Mouse (Mus musculus) megakaryocyte, embryonic 14.5 days (primary cell): ENCODE measurements around the gene Slco2b1. TPM values are rescaled to one million over a fixed set of nuclear protein-coding genes. Genes with fewer than 3 reads are reported as not detected.

ENCODE experiments used
- H3K27me3 ChIP-seq: replicated peaks from 2 replicates; pipeline ENCODE3; 2012; ENCODE audit warnings: inconsistent platforms
- H3K36me3 ChIP-seq: replicated peaks from 2 replicates; pipeline ENCODE3; 2012; ENCODE audit warnings: low read length, inconsistent platforms, mixed read lengths
- H3K4me1 ChIP-seq: 2 replicates; pipeline ENCODE4 v1.6.1; 2012; ENCODE audit warnings: inconsistent platforms
- H3K4me3 ChIP-seq: replicated peaks from 2 replicates; pipeline ENCODE3; 2012; ENCODE audit warnings: moderate library complexity, mild to moderate bottlenecking, inconsistent platforms
- H3K9me3 ChIP-seq: 2 replicates; pipeline ENCODE4 v1.6.1; 2012; ENCODE audit warnings: inconsistent platforms
- FLI1 ChIP-seq: IDR thresholded peaks from 2 replicates; pipeline ENCODE4 v1.6.1; 2012; ENCODE audit warnings: low read length, inconsistent platforms, mixed read lengths
- GATA1 ChIP-seq: IDR thresholded peaks from 3 replicates; pipeline ENCODE4 v1.6.1; 2012; ENCODE audit warnings: mixed read lengths, low read length, inconsistent platforms, borderline replicate concordance
- polyA plus RNA-seq: library from polyadenylated mRNA; stranded (reverse); fragments of >175 nt; gene quantifications from 2 replicates; pipeline ENCODE4 v1.2.3, GENCODE M21; 2012; ENCODE audit warnings: low replicate concordance; ENCODE audit not compliant: insufficient read depth

Slco2b1 gene
- polyA plus RNA-seq, 1 experiment: 4.3 TPM

DNA sequence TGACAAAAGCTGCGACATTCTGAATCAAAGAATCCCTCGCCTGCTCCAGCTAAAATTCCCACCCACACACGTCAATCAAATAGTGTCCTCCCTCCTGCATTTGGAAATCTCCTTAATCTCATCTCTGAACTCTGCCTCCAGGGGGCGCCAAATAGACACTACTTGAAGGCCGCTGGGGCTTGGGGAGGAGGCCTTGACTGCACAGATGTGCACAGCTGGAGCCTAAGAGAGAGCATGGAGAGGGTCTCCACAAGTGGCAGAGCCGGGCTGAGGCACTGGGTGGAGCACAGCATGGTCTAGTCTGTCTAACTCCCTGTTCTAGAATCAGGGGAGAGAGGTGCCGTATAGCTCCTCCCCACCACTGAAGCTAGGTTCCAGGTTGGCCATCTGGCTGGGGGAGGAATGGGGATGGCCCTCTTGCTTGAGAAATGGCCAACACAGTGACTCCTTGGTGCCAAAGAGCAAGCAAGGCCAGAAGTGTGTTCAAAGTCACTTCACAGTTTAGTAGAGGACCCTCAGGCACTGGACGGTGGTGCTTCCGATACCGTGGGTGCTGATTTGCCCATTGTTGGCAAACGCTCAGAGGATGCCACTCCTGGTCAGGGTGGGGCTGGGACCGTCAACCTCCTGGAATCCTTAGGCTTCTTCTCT is 51.6 kb downstream of the Slco2b1 start:
- TF ChIP-seq FLI1 (no peak), GATA1 (no peak)
- Histone ChIP-seq H3K4me3 (no peak overlapping the region), H3K27me3 (peaks cover 60% of the 10 kb centered on the region), H3K36me3 (no peaks in the 10 kb centered on the region), H3K4me1 (no peaks in the 10 kb centered on the region), H3K9me3 (no peaks in the 10 kb centered on the region)

DNA sequence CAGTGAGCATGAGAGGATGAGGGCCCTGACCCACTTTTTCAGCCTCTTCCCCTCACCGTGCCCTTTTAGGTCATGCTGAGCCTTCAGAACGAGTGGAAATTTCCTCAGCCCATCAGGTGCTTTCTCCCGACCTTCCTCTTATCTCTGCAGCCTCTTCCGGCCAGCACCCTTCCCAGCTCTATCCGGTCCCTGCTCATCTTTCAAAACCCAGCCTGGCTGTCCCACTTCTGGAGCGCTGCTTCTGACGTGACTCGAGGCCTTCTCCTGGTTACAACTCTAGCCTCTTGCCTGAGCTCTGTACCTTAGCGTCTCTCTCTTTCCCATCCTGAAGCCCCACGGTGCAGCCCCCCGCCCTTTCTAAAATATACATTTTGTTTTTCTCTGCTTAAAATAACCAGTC is 56.9 kb downstream of the Slco2b1 start:
- H3K4me1 ChIP-seq: no peaks in the 10 kb centered on the region
- no peaks in the 10 kb centered on the region for H3K36me3 ChIP-seq
- TF ChIP-seq FLI1: no peak
- no peak for TF ChIP-seq GATA1
- H3K4me3 ChIP-seq: no peak overlapping the region
- peaks cover 16% of the 10 kb centered on the region for H3K9me3 ChIP-seq
- peaks cover 45% of the 10 kb centered on the region for H3K27me3 ChIP-seq

GRCm38 (mm10) chr7:99649585-99649984 is 61.6 kb downstream of the Slco2b1 start:
- Histone ChIP-seq H3K9me3 (peaks cover 16% of the 10 kb centered on the region), H3K4me1 (no peaks in the 10 kb centered on the region), H3K36me3 (no peaks in the 10 kb centered on the region), H3K4me3 (no peak overlapping the region), H3K27me3 (peaks cover 32% of the 10 kb centered on the region)
- no peak for TF ChIP-seq FLI1
- no peak for TF ChIP-seq GATA1

DNA sequence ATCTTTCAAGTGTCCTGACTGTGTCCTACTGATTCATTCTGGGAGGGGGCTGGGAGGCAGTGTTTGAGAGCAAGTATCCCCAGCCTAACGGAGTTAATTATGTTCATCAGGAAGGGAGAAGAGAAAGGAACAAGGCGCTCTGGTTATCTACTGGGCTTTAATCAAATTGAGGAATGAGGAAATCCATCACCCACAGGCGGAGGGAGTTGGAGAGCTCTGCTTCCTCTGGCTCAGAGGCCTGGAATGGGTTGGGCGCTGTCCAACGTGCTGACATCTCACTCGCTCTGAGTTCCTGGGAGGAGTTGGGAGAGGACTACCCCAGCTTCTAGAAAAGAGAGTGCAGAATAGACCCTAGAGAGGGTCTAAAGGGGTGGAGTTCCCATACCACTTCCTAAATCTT is 62.5 kb downstream of the Slco2b1 start:
- no peaks in the 10 kb centered on the region for H3K36me3 ChIP-seq
- no peaks in the 10 kb centered on the region for H3K4me1 ChIP-seq
- no peak for TF ChIP-seq GATA1
- no peak for TF ChIP-seq FLI1
- H3K27me3 ChIP-seq: peaks cover 34% of the 10 kb centered on the region
- H3K9me3 ChIP-seq: peaks cover 16% of the 10 kb centered on the region
- no peak overlapping the region for H3K4me3 ChIP-seq

DNA sequence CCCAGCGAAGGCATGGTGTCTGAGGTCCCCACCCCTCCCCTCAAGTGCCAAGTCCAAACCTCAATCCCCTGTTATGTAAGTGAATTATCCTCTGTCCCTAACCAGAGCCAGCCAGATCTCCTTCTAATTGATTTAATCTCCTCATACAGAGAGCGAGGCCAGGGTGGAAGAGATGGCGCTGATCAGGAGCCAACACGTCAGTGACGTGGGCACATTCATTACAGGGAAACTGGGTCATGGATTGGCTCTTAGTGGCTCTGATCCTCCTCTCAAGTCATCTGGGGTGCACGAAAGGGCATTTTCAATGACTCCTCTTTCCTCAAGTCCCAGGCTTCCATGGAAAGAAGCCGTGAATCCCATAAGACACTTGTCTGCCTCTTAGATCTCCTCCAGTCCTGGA is 66.4 kb downstream of the Slco2b1 start:
- Histone ChIP-seq H3K4me1 (no peaks in the 10 kb centered on the region), H3K9me3 (no peaks in the 10 kb centered on the region), H3K4me3 (no peak overlapping the region), H3K27me3 (peaks cover 47% of the 10 kb centered on the region), H3K36me3 (no peaks in the 10 kb centered on the region)
- TF ChIP-seq GATA1: no peak
- TF ChIP-seq FLI1: no peak

DNA sequence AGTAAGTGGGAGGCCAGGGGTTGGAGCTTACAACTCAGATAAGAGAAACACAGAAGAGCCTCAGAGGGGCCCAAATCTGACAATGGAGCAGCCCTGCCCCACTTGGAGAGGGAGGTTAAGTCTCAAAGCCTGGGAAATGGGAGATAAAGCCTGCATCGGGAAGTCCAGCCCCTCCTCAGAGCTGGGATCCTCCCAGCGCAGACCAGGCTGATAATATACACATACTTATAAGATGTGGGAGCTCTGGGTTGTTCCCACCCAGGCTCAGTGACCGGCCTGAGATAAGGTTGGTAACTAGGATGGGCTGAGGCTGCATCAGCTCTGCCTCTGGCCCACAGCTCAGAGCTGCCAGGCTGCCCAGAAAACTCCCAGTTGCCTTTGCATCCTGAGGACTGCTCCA is 69.1 kb downstream of the Slco2b1 start:
- TF ChIP-seq FLI1 (no peak), GATA1 (no peak)
- no peaks in the 10 kb centered on the region for H3K9me3 ChIP-seq
- no peaks in the 10 kb centered on the region for H3K36me3 ChIP-seq
- H3K27me3 ChIP-seq: peaks cover 67% of the 10 kb centered on the region
- no peak overlapping the region for H3K4me3 ChIP-seq
- no peaks in the 10 kb centered on the region for H3K4me1 ChIP-seq

GRCm38 (mm10) chr7:99641245-99641644 is 69.9 kb downstream of the Slco2b1 start:
- Histone ChIP-seq H3K4me1 (no peaks in the 10 kb centered on the region), H3K9me3 (no peaks in the 10 kb centered on the region), H3K27me3 (peaks cover 74% of the 10 kb centered on the region), H3K36me3 (no peaks in the 10 kb centered on the region), H3K4me3 (no peak overlapping the region)
- TF ChIP-seq GATA1 (no peak), FLI1 (no peak)

DNA sequence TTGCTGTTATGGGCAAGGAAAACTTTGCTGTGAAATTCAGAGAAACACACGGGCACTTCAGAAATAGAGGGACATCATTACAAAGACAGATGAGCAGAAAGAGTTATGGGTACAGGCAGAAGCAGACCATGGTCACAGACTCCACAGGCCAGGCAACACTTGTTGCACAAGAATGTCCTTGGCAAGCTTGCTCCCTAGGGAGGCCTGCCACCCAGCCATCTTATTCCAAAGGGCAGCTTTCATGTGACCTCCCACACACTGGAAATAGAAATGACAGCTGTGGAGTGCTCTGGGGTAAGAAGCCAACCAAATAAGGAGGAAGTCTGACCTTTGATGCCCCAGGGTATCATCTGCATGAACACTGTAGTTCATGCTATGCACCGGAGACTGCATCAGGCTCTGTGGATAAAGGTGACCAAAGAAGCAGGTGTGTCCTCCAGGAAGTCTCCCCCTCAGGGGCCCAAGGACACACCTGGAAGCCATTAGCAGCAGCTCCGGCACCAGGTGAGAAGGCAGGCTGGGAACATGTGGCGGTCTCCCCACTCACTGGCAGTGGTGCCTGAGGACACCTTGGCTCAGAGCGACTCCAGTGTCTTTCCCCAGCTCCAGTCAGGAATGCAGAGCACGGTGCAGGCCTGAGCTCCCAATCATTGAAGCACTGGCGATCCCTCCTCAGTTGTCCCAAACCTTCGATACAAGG is 77.0 kb downstream of the Slco2b1 start:
- H3K4me1 ChIP-seq: no peaks in the 10 kb centered on the region
- no peak overlapping the region for H3K4me3 ChIP-seq
- TF ChIP-seq GATA1 (no peak), FLI1 (no peak)
- H3K36me3 ChIP-seq: no peaks in the 10 kb centered on the region
- H3K27me3 ChIP-seq: peaks cover 86% of the 10 kb centered on the region
- no peaks in the 10 kb centered on the region for H3K9me3 ChIP-seq

DNA sequence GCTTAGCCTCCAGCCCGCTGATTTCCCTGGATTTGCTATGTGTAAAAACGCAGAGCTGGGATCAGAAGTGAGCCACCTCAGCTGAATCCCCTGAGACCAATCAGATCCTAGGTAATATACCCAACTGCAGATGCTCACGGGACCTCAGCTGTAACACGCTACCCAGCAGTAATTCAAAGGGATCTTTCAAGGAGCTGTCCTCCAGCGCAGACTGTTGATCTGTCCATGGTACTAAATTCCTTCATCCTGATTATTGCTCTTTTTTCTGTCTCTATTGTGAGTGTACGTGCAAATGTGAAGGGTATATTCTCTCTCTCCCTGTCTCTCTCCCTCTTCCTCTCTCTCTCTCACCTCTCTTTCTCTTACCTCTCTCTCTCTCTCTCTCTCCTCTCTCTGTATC is 78.9 kb downstream of the Slco2b1 start:
- Histone ChIP-seq H3K27me3 (peaks cover 88% of the 10 kb centered on the region), H3K4me1 (peaks cover 2% of the 10 kb centered on the region; the same call in 1 of the 2 replicates), H3K4me3 (no peak overlapping the region), H3K9me3 (no peaks in the 10 kb centered on the region), H3K36me3 (no peaks in the 10 kb centered on the region)
- no peak for TF ChIP-seq FLI1
- no peak for TF ChIP-seq GATA1

DNA sequence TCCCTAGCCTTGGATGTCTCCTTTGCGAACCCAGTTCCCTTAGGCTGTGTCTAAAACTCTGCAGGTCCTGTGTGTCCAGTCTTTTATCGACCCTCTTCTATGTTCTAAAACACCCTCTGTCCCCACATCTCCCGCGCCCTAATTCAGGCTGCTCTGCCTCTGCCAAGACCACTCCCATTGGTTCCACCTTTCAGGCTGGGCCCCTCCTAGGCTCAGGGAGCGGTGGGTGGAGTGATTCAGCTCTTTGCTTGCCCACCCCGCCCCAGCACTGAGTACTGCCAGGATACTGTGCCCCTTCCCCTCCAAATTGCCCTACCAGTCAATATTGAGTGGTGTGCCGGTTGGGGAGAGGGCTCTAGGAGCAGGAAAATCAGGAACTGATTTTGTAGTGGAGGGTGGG is 83.8 kb downstream of the Slco2b1 start:
- Histone ChIP-seq H3K4me3 (no peak overlapping the region), H3K27me3 (peaks cover 99% of the 10 kb centered on the region), H3K36me3 (no peaks in the 10 kb centered on the region), H3K4me1 (peaks cover 23% of the 10 kb centered on the region), H3K9me3 (no peaks in the 10 kb centered on the region)
- TF ChIP-seq FLI1 (no peak), GATA1 (no peak)
